Mouse (Mus musculus): ENCODE measurements around the gene Bcl2l1. TPM values are rescaled to one million over a fixed set of nuclear protein-coding genes. Genes with fewer than 3 reads are reported as not detected.

The Bcl2l1 gene
- polyA plus RNA-seq, 1 experiment: 212 TPM

DNA sequence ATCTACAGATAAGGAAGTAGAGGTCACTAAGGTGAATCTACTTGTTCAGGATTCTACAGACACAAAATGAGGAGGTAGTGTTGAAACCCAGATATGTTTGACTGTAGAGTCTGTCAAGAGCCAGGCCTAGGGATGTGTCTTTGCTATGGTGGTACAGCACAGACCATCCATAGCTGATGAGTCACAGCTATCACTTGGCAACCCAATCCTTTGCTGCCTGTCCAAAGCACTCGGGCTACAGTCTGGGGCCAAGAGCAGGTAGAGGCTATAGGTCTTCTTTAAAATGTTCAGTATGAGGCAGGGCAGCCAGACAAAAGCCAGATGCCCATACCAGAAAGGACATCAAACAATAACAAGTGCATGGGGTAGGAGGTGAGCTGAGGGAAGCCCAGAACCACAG lies 33.9 kb downstream of the Bcl2l1 start:
- TF ChIP-seq TAL1 (IDR thresholded peaks at IDR 0.05; ENCODE audit: low read length) (no peak), GATA1 (IDR thresholded peaks at IDR 0.05; ENCODE audit: low read length) (no peak)
- H3K36me3 ChIP-seq (ENCODE audit: control insufficient read depth): peaks cover 86% of the 10 kb centered on the region
- no peaks in the 10 kb centered on the region for H3K27me3 ChIP-seq (ENCODE audit: control insufficient read depth)
- H3K4me1 ChIP-seq (ENCODE audit: control insufficient read depth): peaks cover 92% of the 10 kb centered on the region
- no peaks in the 10 kb centered on the region for H3K9me3 ChIP-seq (ENCODE audit: control insufficient read depth, low read length)
- H3K4me3 ChIP-seq (replicated peaks): no peak overlapping the region

DNA sequence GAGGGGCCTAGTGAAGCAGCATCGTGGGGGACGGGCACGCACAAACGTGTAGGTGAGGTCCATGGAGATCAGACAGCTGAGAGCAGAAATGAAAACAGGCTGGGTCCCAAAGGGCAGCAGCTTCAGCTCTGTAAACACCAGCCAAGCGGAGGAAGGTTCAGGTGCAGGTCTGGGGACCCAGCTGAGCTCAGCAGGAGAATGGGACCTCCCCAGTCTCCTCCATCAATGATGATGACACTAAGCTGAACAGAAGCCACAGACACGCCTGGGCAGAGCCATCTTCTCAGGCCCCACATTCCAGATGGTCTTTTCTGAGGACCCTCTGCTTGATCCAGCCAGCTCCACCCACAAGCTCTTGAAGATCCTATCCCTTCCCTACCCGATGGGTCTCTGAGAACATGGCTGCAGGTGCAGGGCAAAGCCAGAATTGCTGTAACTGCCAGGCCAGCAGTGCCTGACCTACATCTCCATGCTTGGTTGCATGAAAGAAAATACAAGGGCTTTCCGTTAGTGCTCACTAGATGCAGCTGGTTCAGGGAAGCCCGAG lies 37.2 kb downstream of the Bcl2l1 start:
- Histone ChIP-seq H3K4me3 (replicated peaks) (no peak overlapping the region), H3K4me1 (ENCODE audit: control insufficient read depth) (peaks cover 95% of the 10 kb centered on the region), H3K36me3 (ENCODE audit: control insufficient read depth) (peaks cover 94% of the 10 kb centered on the region), H3K9me3 (ENCODE audit: control insufficient read depth, low read length) (peaks cover 5% of the 10 kb centered on the region), H3K27me3 (ENCODE audit: control insufficient read depth) (no peaks in the 10 kb centered on the region)
- TF ChIP-seq TAL1 (IDR thresholded peaks at IDR 0.05; ENCODE audit: low read length) (no peak), GATA1 (IDR thresholded peaks at IDR 0.05; ENCODE audit: low read length) (no peak)

DNA sequence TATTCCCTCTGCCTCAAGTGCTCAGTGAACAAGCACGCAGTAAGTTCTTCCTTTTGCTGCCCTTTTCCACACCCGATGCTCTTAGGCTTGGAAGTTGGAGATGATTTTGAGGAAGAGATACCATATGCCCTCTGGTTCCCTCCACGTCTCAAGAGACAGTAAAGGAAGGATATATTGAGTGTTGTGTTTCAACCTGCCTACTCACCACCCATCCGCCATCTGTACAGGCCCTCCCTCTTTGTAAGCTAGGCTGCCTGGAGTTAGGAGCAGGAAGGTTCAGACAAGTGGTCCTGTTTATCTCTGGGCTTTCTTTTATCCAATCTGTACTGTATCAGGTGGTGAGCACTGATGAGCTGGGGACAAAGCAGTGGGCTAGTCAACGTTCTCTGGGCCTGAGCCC lies 38.1 kb downstream of the Bcl2l1 start:
- Histone ChIP-seq H3K9me3 (ENCODE audit: control insufficient read depth, low read length) (peaks cover 5% of the 10 kb centered on the region), H3K4me3 (replicated peaks) (no peak overlapping the region), H3K4me1 (ENCODE audit: control insufficient read depth) (peaks cover 96% of the 10 kb centered on the region), H3K36me3 (ENCODE audit: control insufficient read depth) (peaks cover 92% of the 10 kb centered on the region), H3K27me3 (ENCODE audit: control insufficient read depth) (no peaks in the 10 kb centered on the region)
- TF ChIP-seq GATA1 (IDR thresholded peaks at IDR 0.05; ENCODE audit: low read length): no peak
- no peak for TF ChIP-seq TAL1 (IDR thresholded peaks at IDR 0.05; ENCODE audit: low read length)

DNA sequence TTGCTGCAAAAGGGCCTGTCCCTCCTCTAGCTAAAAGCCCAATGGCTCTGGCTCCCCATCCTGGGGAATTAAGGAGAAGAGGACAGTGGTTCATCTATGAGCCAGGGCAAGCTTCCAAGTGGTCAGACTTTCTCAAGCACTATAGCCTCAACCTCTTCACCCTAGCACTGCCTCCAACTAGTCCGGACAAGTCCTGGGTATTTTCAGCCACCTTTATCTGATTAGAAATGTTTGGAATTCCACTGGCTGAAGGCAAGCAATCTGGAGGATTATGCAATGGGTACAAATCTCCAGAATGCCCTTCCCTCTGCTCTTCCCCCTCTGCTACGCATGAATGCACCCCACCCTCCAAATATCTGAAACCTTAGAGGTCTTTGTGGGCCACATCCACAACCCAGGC lies 39.1 kb downstream of the Bcl2l1 start:
- H3K9me3 ChIP-seq (ENCODE audit: control insufficient read depth, low read length): peaks cover 5% of the 10 kb centered on the region
- no peak for TF ChIP-seq GATA1 (IDR thresholded peaks at IDR 0.05; ENCODE audit: low read length)
- no peak for TF ChIP-seq TAL1 (IDR thresholded peaks at IDR 0.05; ENCODE audit: low read length)
- H3K36me3 ChIP-seq (ENCODE audit: control insufficient read depth): peaks cover 93% of the 10 kb centered on the region
- H3K4me1 ChIP-seq (ENCODE audit: control insufficient read depth): peaks cover 98% of the 10 kb centered on the region
- no peak overlapping the region for H3K4me3 ChIP-seq (replicated peaks)
- no peaks in the 10 kb centered on the region for H3K27me3 ChIP-seq (ENCODE audit: control insufficient read depth)

DNA sequence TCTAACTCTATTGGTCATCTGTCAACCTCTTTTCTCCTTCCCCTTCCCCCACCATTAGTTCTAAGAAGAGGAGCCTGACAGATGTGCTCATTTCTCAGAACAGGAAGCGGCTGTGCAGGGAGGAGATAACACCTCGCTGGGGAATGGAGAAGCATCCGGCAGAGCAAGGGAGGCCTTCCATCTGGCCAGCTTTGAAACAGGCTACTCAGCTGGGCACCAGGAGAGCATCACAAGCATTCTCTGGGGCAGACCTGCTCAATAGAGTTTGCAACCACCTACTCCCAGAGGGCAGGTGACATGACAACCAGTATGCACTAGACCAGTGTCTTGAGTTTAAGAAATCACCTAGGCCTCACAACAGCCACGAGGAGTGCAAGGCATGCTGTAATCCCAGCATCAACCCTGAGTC lies 41.9 kb downstream of the Bcl2l1 start:
- H3K27me3 ChIP-seq (ENCODE audit: control insufficient read depth): no peaks in the 10 kb centered on the region

DNA sequence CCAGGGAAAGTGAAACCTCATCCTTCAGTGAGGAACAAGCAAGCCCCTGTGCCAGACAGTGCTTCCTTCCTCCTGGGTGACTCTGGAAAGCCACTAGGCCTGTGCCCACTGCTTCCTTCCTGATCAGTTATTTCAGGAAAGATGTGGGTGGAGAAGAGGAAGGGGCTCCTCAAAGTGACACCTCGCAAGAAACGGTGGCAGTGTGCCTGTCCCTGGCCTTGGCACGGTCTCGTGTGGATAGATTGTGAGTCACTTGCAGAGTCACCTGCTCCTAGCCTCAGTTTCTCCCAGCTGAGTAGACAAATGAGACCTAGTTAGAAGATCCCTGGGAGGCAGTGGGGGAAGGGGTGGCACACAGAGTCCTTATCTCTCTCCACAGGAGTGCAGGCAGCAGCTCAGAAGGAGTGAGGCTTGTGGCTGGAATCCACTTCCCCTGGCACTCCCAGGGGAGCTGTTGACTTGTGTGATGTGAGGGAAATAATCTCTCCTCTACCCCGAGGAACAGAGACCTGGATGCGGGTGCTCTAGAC lies 42.6 kb downstream of the Bcl2l1 start:
- Histone ChIP-seq H3K4me3 (replicated peaks) (peak overlapping the region; percentile 55), H3K36me3 (ENCODE audit: control insufficient read depth) (peaks cover 93% of the 10 kb centered on the region), H3K27me3 (ENCODE audit: control insufficient read depth) (no peaks in the 10 kb centered on the region), H3K9me3 (ENCODE audit: control insufficient read depth, low read length) (peaks cover 5% of the 10 kb centered on the region), H3K4me1 (ENCODE audit: control insufficient read depth) (peaks cover 98% of the 10 kb centered on the region)
- peak; percentile 82 for TF ChIP-seq TAL1 (IDR thresholded peaks at IDR 0.05; ENCODE audit: low read length)
- peak; percentile 95 for TF ChIP-seq GATA1 (IDR thresholded peaks at IDR 0.05; ENCODE audit: low read length)

More for the DNA sequence above, 41.9 kb downstream of the Bcl2l1 start:
- Histone ChIP-seq H3K9me3 (ENCODE audit: control insufficient read depth, low read length) (peaks cover 5% of the 10 kb centered on the region), H3K4me1 (ENCODE audit: control insufficient read depth) (peaks cover 98% of the 10 kb centered on the region), H3K4me3 (replicated peaks) (peak overlapping the region; percentile 55), H3K36me3 (ENCODE audit: control insufficient read depth) (peaks cover 93% of the 10 kb centered on the region)
- TF ChIP-seq TAL1 (IDR thresholded peaks at IDR 0.05; ENCODE audit: low read length) (peak; percentile 77), GATA1 (IDR thresholded peaks at IDR 0.05; ENCODE audit: low read length) (peak; percentile 85)

DNA sequence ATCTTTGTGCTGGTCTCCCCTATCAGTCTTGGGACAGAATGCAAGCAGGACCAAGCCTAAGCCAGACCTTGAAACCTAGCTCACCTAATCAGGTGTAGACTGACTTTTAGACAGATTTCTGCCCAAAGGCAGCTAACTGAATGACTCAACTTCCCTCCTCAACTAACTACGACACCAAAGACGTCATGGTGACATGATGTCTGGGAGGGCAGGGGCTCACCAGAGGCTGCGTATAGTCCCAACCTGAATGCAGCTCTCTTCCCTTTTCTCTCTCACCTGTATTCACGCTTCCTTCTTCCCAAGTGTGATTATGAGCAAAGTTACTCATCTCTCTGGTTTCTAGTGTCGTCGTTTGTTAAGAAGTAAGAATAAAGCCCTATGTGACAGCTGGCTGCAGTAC lies 44.0 kb downstream of the Bcl2l1 start:
- H3K27me3 ChIP-seq (ENCODE audit: control insufficient read depth): no peaks in the 10 kb centered on the region
- H3K4me3 ChIP-seq (replicated peaks): no peak overlapping the region
- peaks cover 5% of the 10 kb centered on the region for H3K9me3 ChIP-seq (ENCODE audit: control insufficient read depth, low read length)
- no peak for TF ChIP-seq GATA1 (IDR thresholded peaks at IDR 0.05; ENCODE audit: low read length)
- TF ChIP-seq TAL1 (IDR thresholded peaks at IDR 0.05; ENCODE audit: low read length): no peak
- peaks cover 94% of the 10 kb centered on the region for H3K36me3 ChIP-seq (ENCODE audit: control insufficient read depth)
- H3K4me1 ChIP-seq (ENCODE audit: control insufficient read depth): peaks cover 98% of the 10 kb centered on the region

DNA sequence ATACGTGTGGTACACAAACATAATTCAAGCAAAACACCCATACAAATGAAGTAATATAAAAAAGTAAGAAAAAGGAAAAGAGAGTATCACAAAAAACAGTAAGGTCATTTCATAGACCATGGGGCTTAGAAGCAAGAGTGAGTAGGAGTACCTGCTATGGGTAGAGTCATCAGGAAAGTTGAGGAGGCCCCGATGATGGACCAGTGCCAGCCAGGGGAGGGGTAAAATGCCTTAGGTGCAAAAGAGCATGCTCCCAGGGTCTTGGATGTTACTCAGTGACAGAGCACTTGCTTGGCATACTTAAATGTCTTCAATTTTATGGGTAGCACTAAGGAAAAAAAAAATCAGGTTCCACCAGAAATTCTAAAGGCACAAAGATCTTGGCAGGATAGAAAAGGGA lies 44.4 kb downstream of the Bcl2l1 start:
- TF ChIP-seq GATA1 (IDR thresholded peaks at IDR 0.05; ENCODE audit: low read length) (no peak), TAL1 (IDR thresholded peaks at IDR 0.05; ENCODE audit: low read length) (no peak)
- peaks cover 5% of the 10 kb centered on the region for H3K9me3 ChIP-seq (ENCODE audit: control insufficient read depth, low read length)
- no peak overlapping the region for H3K4me3 ChIP-seq (replicated peaks)
- no peaks in the 10 kb centered on the region for H3K27me3 ChIP-seq (ENCODE audit: control insufficient read depth)
- peaks cover 94% of the 10 kb centered on the region for H3K36me3 ChIP-seq (ENCODE audit: control insufficient read depth)
- H3K4me1 ChIP-seq (ENCODE audit: control insufficient read depth): peaks cover 98% of the 10 kb centered on the region

DNA sequence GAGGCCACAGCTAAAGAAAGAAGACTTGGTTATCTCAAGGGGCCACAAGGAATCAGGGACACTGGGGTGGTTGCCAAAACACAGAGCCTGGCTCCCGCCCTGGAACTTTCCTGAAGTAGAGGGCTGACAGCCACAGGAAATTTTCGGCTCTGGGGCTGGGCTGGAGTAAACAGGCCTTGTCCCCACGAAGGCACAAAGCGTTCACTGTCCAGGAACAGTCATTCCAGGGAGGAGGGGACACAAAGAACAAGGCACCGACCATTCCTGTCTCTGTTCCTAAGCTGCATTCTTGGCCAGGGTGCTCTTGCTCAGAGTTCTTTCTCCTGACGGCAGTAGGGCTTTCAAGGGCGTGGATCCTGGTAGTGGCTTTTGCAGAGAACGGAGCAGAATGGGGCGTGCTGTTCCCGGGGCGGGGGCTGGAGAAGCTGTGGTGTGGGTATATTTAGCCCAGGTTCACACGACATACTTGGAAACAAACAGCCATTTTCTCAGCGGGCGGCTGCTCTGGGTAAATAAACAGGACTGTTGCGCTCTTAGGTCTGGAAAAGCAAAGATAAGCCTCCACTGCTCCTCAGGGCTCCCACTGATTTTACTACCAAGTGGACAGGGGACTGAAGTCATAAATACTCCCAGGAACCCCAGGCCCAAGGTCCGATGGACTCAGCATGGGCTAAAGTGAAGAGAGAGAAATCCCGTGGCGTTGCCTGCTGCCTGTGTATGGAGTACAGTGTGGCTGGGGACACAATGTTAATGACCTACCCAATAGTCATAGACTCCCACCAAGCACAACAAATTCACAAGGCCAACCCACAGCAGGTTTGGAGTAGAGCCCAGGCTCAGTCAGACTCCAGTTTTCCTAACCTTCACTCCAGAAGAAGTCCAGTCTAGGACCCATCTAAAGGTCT lies 45.8 kb downstream of the Bcl2l1 start:
- Histone ChIP-seq H3K4me1 (ENCODE audit: control insufficient read depth) (peaks cover 97% of the 10 kb centered on the region), H3K36me3 (ENCODE audit: control insufficient read depth) (peaks cover 94% of the 10 kb centered on the region), H3K27me3 (ENCODE audit: control insufficient read depth) (no peaks in the 10 kb centered on the region), H3K9me3 (ENCODE audit: control insufficient read depth, low read length) (peaks cover 4% of the 10 kb centered on the region), H3K4me3 (replicated peaks) (peak overlapping the region; percentile 37)
- TF ChIP-seq TAL1 (IDR thresholded peaks at IDR 0.05; ENCODE audit: low read length) (no peak), GATA1 (IDR thresholded peaks at IDR 0.05; ENCODE audit: low read length) (no peak)

Data from erythroblast, embryonic 14.5 days (primary cell).